Mouse (Mus musculus): ENCODE measurements at regions not wholly inside any gene's neighbourhood (a gene's known extent, or its start where the extent isn't known, plus 50 kb on each side); places are given as distances from the start of the nearest gene placed in this dataset.

DNA sequence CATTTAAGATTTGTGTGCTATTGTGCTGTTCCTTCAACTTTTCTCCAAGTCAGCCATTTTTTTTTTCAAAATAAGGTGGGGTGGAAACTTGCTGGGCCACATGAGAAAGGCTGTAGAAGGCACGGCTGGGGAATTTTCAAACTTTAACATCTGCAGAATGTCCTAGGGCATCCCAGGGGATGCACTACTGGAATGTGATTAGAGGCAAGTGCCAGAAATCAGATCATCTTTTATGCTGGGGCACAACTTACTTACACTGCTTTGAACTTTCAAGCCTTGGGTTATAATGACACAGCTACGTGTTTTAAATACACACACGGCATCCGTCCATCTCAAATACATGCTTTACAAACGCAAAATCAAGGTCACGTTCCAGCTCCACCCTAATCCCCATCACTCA lies 463.0 kb downstream of the Pik3r1 start:
- TF ChIP-seq CTCF (IDR thresholded peaks at IDR 0.05; ENCODE audit: extremely low read depth, insufficient read depth, insufficient read length, insufficient replicate concordance): no peak
- no peak for TF ChIP-seq POLR2A (IDR thresholded peaks at IDR 0.05; ENCODE audit: low read depth, low read length)

Data from spleen, adult 2 months (tissue).